Mouse (Mus musculus) bone marrow macrophage, adult 2 months (primary cell): ENCODE measurements around the gene Ubap1. TPM values are rescaled to one million over a fixed set of nuclear protein-coding genes. Genes with fewer than 3 reads are reported as not detected.
A peak's percentile ranks its signal among the peaks of the same experiment; 100 is the strongest.

Experiments used
- H3K27ac ChIP-seq: 2 replicates; pipeline ENCODE4 v1.5.1; 2012; ENCODE audit warnings: low read depth, low read length; ENCODE audit not compliant: insufficient read depth
- H3K4me1 ChIP-seq: 2 replicates; pipeline ENCODE4 v1.6.1; 2012; ENCODE audit warnings: low read length; ENCODE audit not compliant: control insufficient read depth, insufficient read depth
- H3K4me3 ChIP-seq: 2 replicates; pipeline ENCODE4 v1.5.1; 2012; ENCODE audit warnings: mild to moderate bottlenecking, low read length, moderate library complexity; ENCODE audit not compliant: insufficient read depth
- CTCF ChIP-seq: IDR thresholded peaks from 2 replicates; pipeline ENCODE4 v1.5.1; 2012; ENCODE audit warnings: low read depth, mild to moderate bottlenecking, low read length, moderate library complexity
- POLR2A ChIP-seq: IDR thresholded peaks from 2 replicates; pipeline ENCODE4 v1.6.1; 2012; ENCODE audit warnings: mild to moderate bottlenecking, low read depth, low read length, borderline replicate concordance
- polyA plus RNA-seq: library from polyadenylated mRNA; stranded (reverse); fragments of >200 nt; gene quantifications from 2 replicates; pipeline ENCODE4 v1.2.4, GENCODE M21; 2012; ENCODE audit not compliant: missing spikeins, insufficient read depth, insufficient read length

The Ubap1 gene
- polyA plus RNA-seq, 1 experiment, result 116 TPM

DNA sequence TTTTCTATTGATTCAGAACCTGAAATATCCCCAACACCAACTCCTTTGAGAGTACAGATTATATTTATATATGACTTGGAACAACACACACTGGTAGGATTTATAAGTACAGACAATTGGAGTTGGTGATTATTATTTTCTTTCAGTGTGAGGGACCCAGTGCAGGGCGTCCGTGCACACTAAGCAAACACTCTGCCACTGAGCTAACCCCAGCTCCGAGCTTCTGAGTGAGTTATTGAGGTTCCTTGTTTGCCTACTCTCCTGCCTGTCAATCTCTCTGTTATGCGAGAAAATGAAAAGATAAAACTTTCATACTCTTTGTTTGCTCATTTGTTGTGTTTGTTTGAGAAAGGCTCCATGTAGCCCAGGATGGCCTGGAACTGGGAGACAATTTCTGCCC is 27.8 kb upstream of the Ubap1 start:
- TF ChIP-seq POLR2A, result no peak
- TF ChIP-seq CTCF, result no peak
- Histone ChIP-seq H3K4me1 (peaks cover 7% of the 10 kb centered on the region), H3K27ac (no peak overlapping the region), H3K4me3 (no peak overlapping the region)

DNA sequence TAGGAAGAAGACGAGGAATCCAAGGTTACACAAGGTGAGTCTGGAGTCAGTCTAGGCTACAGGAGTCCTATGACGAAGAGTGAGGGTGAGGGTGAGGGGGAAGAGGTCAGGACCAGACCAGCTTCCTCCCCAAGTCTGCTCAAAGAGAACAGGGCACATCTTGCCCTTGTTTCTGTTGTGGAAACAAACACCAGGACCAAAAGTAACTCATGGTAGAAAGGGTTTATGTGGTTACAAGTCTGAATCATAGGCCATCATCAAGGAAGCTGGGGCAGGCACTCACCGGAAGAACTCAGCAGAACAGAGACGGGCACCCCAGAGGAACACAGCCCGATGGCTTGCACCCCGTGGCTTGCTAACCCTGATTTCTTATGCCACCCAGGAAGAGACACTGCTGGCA is 21.9 kb upstream of the Ubap1 start:
- H3K4me3 ChIP-seq, result no peak overlapping the region
- TF ChIP-seq CTCF (no peak), POLR2A (no peak)
- H3K4me1 ChIP-seq, result peaks cover 12% of the 10 kb centered on the region
- H3K27ac ChIP-seq, result no peak overlapping the region

DNA sequence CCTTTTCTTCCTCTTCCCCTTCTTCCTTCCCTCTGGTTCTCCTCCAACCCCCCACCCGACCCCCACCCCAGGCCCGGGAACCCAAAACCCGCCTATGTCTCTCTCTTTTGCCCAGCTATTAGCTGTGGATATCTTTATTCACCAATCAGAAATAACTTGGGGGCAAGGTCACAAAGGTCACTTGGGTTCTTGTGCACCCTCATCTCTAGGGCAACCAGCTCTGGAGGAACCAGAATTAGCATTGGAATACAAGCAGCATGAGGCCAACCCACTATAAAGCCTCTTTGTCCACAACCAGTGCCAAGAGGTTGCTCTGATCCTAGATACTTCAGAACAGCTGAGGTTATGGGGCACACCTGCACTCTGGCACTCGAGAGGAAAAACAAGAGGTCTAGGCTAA is 19.3 kb upstream of the Ubap1 start:
- no peak overlapping the region for H3K27ac ChIP-seq
- H3K4me1 ChIP-seq, result peaks cover 12% of the 10 kb centered on the region
- TF ChIP-seq POLR2A, result no peak
- TF ChIP-seq CTCF, result no peak
- no peak overlapping the region for H3K4me3 ChIP-seq

DNA sequence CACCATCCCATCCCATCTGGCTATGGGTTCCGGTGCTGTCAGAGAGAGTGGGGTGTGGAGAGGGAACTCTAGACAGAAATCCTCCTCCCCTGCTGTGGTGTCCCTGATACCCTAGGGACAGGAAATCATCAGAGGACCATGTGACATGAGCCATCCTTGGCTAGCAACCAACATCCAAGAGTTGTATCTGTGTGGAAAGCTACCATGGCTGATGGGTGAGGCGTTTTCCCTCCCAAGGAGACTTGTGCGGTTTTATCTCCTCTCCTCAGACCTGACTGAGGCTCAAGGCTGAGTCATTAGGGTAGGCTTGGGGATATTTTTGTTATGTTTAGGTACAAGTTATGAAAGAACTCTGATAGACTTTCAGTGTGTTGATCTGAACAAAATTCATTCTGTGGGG is 17.7 kb upstream of the Ubap1 start:
- Histone ChIP-seq H3K27ac (no peak overlapping the region), H3K4me1 (peaks cover 15% of the 10 kb centered on the region), H3K4me3 (no peak overlapping the region)
- TF ChIP-seq POLR2A (no peak), CTCF (no peak)

DNA sequence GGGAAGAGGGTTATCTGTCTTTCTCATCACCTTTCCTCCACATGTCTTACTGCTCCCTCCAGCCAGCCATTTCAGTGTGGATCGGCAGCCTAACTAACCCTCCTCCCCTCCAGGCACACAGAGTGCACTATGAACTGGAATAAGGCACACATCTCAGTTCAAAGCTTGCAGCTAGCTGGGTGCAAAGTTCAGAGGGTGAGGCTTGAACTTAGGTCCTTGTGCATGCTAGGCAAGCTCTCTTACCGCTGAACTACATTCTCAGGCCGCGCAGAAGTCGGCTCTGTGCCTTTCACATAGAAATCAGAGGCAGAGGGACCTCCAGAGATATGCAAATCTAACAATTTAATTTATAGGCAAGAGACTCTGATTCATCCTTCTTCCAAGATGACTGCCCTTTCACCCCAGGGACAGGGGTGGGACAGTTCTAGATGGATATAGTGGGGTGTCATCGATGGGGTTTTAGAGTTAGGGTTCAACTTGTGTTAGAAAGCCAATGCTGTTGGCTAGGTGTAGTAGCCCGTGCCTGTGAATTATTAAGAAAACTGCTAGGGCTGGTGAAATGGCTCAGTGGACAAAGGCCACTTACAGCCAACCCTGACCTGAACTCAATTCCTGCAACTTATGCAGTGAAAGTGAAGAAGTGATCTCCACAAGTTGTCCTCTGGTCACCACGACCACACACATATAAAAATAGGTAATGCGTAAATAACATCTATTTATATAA is 16.9 kb upstream of the Ubap1 start:
- no peak for TF ChIP-seq CTCF
- TF ChIP-seq POLR2A, result no peak
- Histone ChIP-seq H3K4me3 (no peak overlapping the region), H3K27ac (no peak overlapping the region)

DNA sequence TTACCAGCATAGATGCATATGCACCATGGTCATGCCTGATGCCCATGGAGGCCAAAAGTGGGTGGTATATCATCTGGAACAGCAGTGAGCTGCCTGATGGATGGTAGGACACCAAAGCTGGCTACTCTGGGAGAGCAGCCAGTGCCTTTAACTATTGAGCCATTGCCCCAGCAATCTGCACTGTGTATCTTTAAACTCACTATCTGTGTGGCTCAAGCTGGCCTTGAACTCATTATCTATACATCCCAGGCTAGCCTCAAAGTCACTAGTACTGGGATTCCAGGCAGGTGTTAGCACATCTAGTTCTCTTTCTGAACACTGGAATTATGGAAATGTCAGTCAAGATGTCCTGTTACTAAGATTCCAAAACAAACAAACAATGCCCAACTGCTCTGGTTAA is 12.2 kb upstream of the Ubap1 start:
- TF ChIP-seq CTCF (no peak), POLR2A (no peak)
- Histone ChIP-seq H3K4me1 (peaks cover 8% of the 10 kb centered on the region), H3K27ac (no peak overlapping the region), H3K4me3 (no peak overlapping the region)

More for the DNA sequence above, 16.9 kb upstream of the Ubap1 start:
- peaks cover 18% of the 10 kb centered on the region for H3K4me1 ChIP-seq

DNA sequence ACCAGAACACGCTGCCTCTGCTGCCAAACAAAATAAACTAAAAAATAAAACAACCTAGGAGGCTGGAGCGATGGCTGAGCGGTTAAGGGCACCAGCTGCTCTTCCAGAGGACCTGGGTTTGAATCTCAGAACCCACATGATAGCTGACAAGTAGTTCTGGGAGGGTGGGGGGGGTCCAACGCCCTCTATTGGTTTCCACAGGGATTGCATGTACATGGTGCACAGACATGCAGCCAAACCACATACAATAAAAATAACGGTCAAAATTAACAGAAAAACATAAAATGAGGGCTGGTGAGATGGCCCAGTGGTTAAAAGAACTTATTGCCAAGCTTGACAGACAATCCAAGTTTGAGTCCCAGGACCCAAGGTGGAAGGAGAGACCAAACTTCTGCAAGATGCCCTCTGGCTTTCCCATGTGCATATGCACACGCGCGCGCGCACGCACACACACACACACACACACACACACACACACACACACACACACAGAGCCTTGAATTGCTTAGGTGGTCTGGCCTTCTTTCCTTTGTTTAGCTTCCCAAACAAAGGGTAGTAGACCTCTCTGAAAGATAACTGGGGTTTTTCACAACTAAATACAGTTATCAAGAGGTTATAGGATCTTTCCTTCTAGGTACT is 7.8 kb upstream of the Ubap1 start:
- Histone ChIP-seq H3K4me3 (no peak overlapping the region), H3K27ac (no peak overlapping the region), H3K4me1 (peaks cover 6% of the 10 kb centered on the region; the same call in 1 of the 2 replicates)
- TF ChIP-seq CTCF, result peak; percentile 35; the same call in 1 of the 2 replicates
- no peak for TF ChIP-seq POLR2A

DNA sequence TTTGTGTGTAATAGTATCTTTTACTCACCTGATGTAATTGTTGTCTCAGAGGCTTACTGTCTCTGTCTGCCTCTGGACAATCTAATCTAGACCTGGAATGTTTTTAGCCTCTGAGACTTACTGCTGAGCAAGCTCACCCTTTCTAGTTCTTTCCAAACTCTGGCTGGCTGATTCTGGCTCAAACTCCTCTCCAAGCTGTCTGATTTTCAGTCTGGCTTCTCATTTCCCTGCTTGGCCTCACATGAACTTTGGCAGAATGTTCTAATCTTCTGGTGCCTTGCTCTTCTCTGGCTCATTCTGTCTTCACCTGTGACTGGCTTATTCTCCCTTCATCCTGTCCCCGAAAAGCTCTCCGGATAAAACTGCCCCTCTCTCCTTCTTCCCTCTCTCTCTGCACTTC is 2.8 kb upstream of the Ubap1 start:
- Histone ChIP-seq H3K4me1 (peaks cover 20% of the 10 kb centered on the region), H3K4me3 (no peak overlapping the region), H3K27ac (peak overlapping the region; percentile 16; the same call in 1 of the 2 replicates)
- no peak for TF ChIP-seq POLR2A
- no peak for TF ChIP-seq CTCF

DNA sequence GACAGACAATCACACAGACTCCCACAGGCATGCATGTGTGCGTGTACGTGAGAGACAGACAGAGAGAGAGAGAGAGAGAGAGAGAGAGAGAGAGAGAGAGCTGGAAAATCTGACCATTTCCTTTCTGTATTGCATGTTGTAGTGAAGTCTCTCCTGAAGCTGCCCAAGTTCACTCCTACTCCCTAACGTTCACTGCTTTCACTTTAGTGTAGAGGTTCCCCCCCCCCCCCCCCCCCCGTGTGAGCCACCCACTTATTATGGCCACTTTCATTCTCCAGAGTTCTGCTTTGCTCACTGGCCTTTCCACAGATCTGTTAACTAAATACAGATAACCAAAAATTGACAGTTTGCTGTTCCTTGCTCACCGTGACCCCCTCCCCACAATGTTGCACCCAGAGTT is 957 bp upstream of the Ubap1 start:
- peaks cover 26% of the 10 kb centered on the region for H3K4me1 ChIP-seq
- peak overlapping the region; percentile 39 for H3K27ac ChIP-seq
- H3K4me3 ChIP-seq, result peak overlapping the region; percentile 34
- no peak for TF ChIP-seq CTCF

DNA sequence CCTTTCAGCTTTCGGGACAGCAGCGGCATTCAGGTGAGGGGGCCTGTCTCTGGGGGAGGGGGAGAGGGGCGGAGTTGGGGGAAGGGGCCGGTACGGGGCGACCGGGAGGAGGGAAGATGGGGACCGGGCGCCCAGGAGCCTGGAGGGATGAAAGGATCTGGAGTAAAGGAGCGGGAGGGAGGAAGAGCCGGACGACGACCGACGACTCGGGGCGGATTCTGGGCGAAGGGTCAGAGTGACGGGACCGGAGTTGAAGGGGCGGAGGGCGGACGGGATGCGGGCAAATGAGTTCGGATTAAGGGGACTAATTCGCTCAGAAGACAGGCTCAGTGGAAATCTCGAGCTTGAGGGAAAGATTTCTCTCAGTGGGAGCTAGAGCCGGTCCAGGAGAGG is 399 bp downstream of the Ubap1 start:
- H3K4me1 ChIP-seq, result peaks cover 36% of the 10 kb centered on the region
- H3K4me3 ChIP-seq, result peak overlapping the region; percentile 72
- no peak for TF ChIP-seq POLR2A
- no peak for TF ChIP-seq CTCF
- peak overlapping the region; percentile 49 for H3K27ac ChIP-seq
